Mouse (Mus musculus) cortical plate, adult 2 months (tissue): ENCODE results near the gene Slamf6.

Experiments
- CTCF ChIP-seq: fragments of 200-500 bp; IDR thresholded peaks from 2 replicates; pipeline ENCODE4 v1.5.1; 2011; ENCODE audit warnings: mild to moderate bottlenecking, control low read depth, low read length; ENCODE audit not compliant: insufficient read depth; ENCODE audit errors: extremely low read depth
- POLR2A ChIP-seq: fragments of 200-500 bp; IDR thresholded peaks from 2 replicates; pipeline ENCODE4 v1.6.1; 2011; ENCODE audit warnings: mild to moderate bottlenecking, low read length, control low read depth; ENCODE audit not compliant: insufficient read depth; ENCODE audit errors: extremely low read depth

DNA sequence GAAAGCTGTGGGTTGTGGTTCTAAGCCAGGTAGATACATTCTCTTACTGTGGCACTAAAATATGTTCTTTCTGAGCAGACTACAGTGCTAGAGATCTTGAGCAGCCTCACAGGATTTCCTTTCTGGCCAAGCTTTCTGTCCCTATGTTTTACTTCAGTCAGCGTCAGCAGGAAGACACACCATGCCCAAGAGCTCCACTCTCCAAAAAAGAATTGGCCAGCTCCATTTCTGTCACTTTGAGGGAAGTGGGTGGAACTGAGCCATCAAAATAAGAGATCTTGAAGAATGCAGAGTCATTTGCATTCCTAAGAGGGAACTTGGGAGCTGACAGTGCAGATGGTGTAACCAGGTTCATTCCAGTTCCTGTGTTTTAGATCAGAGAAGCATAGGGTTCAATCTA is 30.3 kb upstream of the Slamf6 start:
- TF ChIP-seq CTCF (no peak), POLR2A (no peak)
